Mouse (Mus musculus) ES-E14 (cell line): Measurements from ENCODE around the gene Meis3. TPM values are rescaled to one million over a fixed set of nuclear protein-coding genes. Genes with fewer than 3 reads are reported as not detected.

Experiments
- DNase-seq: peaks from one replicate; pipeline ENCODE4 v3.0.0-alpha.2; 2013; ENCODE audit warnings: low read depth, low spot score
- H3K27ac ChIP-seq: 2 replicates; pipeline ENCODE4 v1.5.1; 2012; ENCODE audit warnings: low read depth, mild to moderate bottlenecking, low read length, moderate library complexity, mixed read lengths; ENCODE audit not compliant: poor library complexity, insufficient read depth, severe bottlenecking
- H3K36me3 ChIP-seq: 2 replicates; pipeline ENCODE4 v1.6.1; 2012; ENCODE audit warnings: mild to moderate bottlenecking, low read length, moderate library complexity, mixed read lengths; ENCODE audit not compliant: control insufficient read depth, poor library complexity, insufficient read depth, severe bottlenecking
- H3K4me1 ChIP-seq, 2 experiments: fragments of 150-350 bp in 1 of 2; sonication (generic) in 1 of 2; 2 replicates each; pipeline ENCODE4 v1.6.1; 2012; ENCODE audit warnings: low read length in 2 of 2, mild to moderate bottlenecking in 1 of 2, mixed read lengths in 1 of 2; ENCODE audit not compliant: control insufficient read depth in 2 of 2, insufficient read depth in 2 of 2, poor library complexity in 1 of 2
- H3K4me3 ChIP-seq, 2 experiments: fragments of 150-350 bp in 1 of 2; sonication (generic) in 1 of 2; 2 replicates each; pipeline ENCODE4 v1.5.1; 2012; ENCODE audit warnings: low read length in 2 of 2, low read depth in 1 of 2, mild to moderate bottlenecking in 1 of 2, mixed read lengths in 1 of 2; ENCODE audit not compliant: insufficient read depth in 1 of 2, poor library complexity in 1 of 2, severe bottlenecking in 1 of 2
- H3K9ac ChIP-seq: 2 replicates; pipeline ENCODE4 v1.6.1; 2012; ENCODE audit warnings: low read depth, mild to moderate bottlenecking, low read length, mixed read lengths; ENCODE audit not compliant: poor library complexity, insufficient read depth, severe bottlenecking
- H3K9me3 ChIP-seq: fragments of 150-350 bp; sonication (generic); 2 replicates; pipeline ENCODE4 v1.6.1; 2012; ENCODE audit warnings: low read depth, mild to moderate bottlenecking, low read length; ENCODE audit not compliant: control insufficient read depth, insufficient read depth
- CHD2 ChIP-seq: IDR thresholded peaks from 2 replicates; pipeline ENCODE4 v1.6.1; 2014; ENCODE audit warnings: mild to moderate bottlenecking, low read depth, low read length, inconsistent platforms
- HCFC1 ChIP-seq: IDR thresholded peaks from 2 replicates; pipeline ENCODE4 v1.6.1; 2012; ENCODE audit warnings: low read length, inconsistent platforms, borderline replicate concordance; ENCODE audit not compliant: insufficient read depth
- MAFK ChIP-seq: IDR thresholded peaks from 2 replicates; pipeline ENCODE4 v1.6.1; 2014; ENCODE audit warnings: mild to moderate bottlenecking, low read depth, low read length, inconsistent platforms; ENCODE audit not compliant: insufficient read depth
- ZC3H11A ChIP-seq: IDR thresholded peaks from 2 replicates; pipeline ENCODE4 v1.6.1; 2012; ENCODE audit warnings: low read depth, mild to moderate bottlenecking, inconsistent platforms, low read length, borderline replicate concordance
- ZNF384 ChIP-seq: IDR thresholded peaks from 2 replicates; pipeline ENCODE4 v1.6.1; 2012; ENCODE audit warnings: low read depth, low read length, inconsistent platforms
- in situ Hi-C, 2 experiments: fragments of 600-800 bp; cut with MboI; formaldehyde crosslinking; loops; one replicate each; pipeline ENCODE4 v1.15.1; 2025; ENCODE audit warnings: low sequenced_read_pairs in 2 of 2, inconsistent platforms in 1 of 2; ENCODE audit not compliant: unreplicated experiment in 2 of 2
- total RNA-seq: library from RNA; depleted of rRNA; stranded (reverse); fragments of 300-350 nt; gene quantifications from 2 replicates; pipeline ENCODE4 v1.2.3, GENCODE M21; 2012; rRNA removed

The Meis3 gene
- total RNA-seq, 1 experiment: 3.8 TPM

- Histone ChIP-seq H3K36me3 (peaks cover 4% of the 10 kb centered on the region; the same call in 1 of the 2 replicates), H3K4me3 (no peak overlapping the region), H3K9me3 (no peaks in the 10 kb centered on the region), H3K4me1 (peaks cover 0 to 4% of the 10 kb centered on the region in 2 experiments; a peak in 1 of 4 replicates), H3K9ac (no peak overlapping the region), H3K27ac (no peak overlapping the region)
- in situ Hi-C loops: no loop called here
- no peak for DNase-seq
- TF ChIP-seq ZNF384 (no peak), CHD2 (no peak), MAFK (no peak), ZC3H11A (no peak), HCFC1 (no peak)
These were observed 38.3 kb downstream of the Meis3 start for GRCm38 (mm10) chr7:16213196-16213595.

DNA sequence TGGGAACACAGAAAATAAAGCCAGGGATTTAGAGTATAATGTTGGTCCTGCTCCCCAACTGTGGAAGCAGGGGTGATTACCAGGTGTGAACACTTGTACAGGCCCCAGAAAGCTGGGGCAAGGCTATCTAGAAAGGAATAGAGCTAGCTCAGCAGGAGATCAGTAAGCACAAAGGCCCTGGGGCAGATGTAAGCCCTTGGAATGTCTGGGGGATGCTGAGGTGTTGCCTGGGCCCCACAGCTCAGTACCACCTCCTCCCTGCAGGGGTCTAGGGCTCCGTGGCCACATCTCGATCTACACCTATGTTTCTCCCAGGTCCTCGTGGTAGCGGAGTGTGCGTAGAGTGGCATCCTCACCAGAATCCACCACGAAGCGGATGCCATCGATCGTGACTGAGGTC is 39.1 kb downstream of the Meis3 start:
- H3K9ac ChIP-seq: no peak overlapping the region
- TF ChIP-seq ZC3H11A (no peak), HCFC1 (no peak), CHD2 (no peak), ZNF384 (no peak), MAFK (no peak)
- H3K9me3 ChIP-seq: no peaks in the 10 kb centered on the region
- H3K27ac ChIP-seq: no peak overlapping the region
- no peak overlapping the region for H3K4me3 ChIP-seq
- no peak for DNase-seq
- peaks cover 4% of the 10 kb centered on the region; the same call in 1 of the 2 replicates for H3K36me3 ChIP-seq
- in situ Hi-C loops: no loop called here
- H3K4me1 ChIP-seq: peaks cover 0 to 4% of the 10 kb centered on the region in 2 experiments; a peak in 1 of 4 replicates

DNA sequence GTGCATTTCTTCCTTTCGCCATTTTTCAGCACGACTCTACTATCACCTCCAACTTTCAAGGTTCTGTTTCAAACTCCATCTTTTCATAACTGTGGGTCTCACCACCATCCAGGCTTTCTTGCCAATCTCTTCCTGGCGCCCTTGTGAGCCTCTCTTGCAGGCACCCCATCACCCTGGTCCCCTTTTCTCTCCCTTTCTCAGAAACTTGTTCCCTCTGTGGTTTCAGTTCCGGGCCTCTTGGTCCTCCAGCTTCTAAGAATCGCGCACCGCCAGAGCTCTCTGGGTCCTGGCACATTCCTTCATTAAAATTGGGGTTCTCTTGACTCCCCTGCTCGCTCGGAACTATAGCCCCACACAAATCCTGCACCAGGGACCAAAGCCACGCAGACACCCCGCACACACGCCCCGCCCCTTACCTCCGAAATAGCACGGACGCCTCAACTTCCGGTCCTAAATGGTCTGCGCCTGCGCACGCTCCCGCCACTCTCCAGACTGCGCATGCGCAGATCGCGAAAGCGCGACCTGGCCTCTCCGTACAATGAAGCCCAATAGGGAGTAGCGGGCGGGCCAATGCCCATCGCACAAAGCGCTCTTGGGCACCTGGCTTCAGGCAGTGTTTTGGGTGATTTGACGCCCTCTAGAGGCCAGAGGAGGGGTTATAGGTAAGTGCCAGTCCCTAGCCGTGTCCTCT is 46.8 kb downstream of the Meis3 start, which contains the start of gene Dhx34:
Gene Dhx34 (minus strand): TSS at position 456 of the 691 bp plus-strand sequence.
- Histone ChIP-seq H3K9ac (peak within 1 kb of the TSS; percentile 72), H3K4me1 (no peaks in the 10 kb centered on the region), H3K4me3 (peak within 1 kb of the TSS; percentile 60 to 69), H3K9me3 (no peaks in the 10 kb centered on the region), H3K27ac (no peak within 1 kb of the TSS), H3K36me3 (no peaks in the 10 kb centered on the region)
- peak; percentile 59; the same call in 1 of the 2 replicates for TF ChIP-seq HCFC1
- TF ChIP-seq ZC3H11A: no peak
- in situ Hi-C loops: no loop called here
- DNase-seq: peak; percentile 98

DNA sequence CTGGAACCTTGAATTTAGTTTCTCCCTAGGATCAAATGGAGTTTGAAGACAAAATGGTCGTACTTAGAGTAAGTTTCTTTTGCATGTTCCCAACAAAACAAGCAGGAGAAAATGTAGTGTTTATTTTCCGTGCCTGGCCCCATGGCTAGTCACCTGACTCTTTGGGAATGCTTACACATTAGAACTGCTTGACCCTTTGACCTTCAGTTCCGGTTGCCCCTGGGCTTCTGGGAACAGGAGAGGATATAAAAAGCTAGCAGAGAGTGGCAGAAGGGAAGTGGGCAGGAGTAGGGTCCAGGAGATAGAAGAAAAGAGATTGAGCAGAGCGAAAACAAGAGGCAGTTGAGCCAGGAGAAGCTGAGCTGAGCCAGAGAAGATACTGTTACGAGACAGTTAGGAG is 55.0 kb downstream of the Meis3 start:
- DNase-seq: peak; percentile 42
- H3K4me3 ChIP-seq: no peak overlapping the region
- H3K9me3 ChIP-seq: no peaks in the 10 kb centered on the region
- peaks cover 2 to 4% of the 10 kb centered on the region in 2 experiments; a peak in 2 of 4 replicates for H3K4me1 ChIP-seq
- in situ Hi-C loops: no loop called here
- H3K27ac ChIP-seq: no peak overlapping the region
- H3K36me3 ChIP-seq: no peaks in the 10 kb centered on the region
- H3K9ac ChIP-seq: no peak overlapping the region
- TF ChIP-seq CHD2: no peak
- peak; percentile 77 for TF ChIP-seq MAFK

Other genes with a start within 250 kb of the Meis3 start
- 212 and 220 TPM in 2 replicates for gene Nop53, start 229.0 kb upstream of the Meis3 start, total RNA-seq
- 3.8 and 6.8 TPM in 2 replicates for gene Ehd2, start 207.5 kb upstream of the Meis3 start, total RNA-seq
- gene Bicra, start 127.2 kb upstream of the Meis3 start, total RNA-seq: 3.5 and 3.6 TPM in 2 replicates
- 0.36 and 0.53 TPM in 2 replicates for gene Zfp541, start 113.3 kb upstream of the Meis3 start, total RNA-seq
- 99.5 and 103 TPM in 2 replicates for gene Napa, start 76.6 kb upstream of the Meis3 start, total RNA-seq
- 15.4 and 20.0 TPM in 2 replicates for gene Kptn, start 55.2 kb upstream of the Meis3 start, total RNA-seq
- gene Slc8a2, start 45.3 kb upstream of the Meis3 start, total RNA-seq: 3.1 and 7.8 TPM in 2 replicates
- gene Dhx34, start 46.9 kb downstream of the Meis3 start, total RNA-seq: 8.6 and 11.0 TPM in 2 replicates
- 0.05 and 0.13 TPM in 2 replicates for gene C5ar2, start 69.1 kb downstream of the Meis3 start, total RNA-seq
- not detected in 2 replicates for gene C5ar1, start 84.5 kb downstream of the Meis3 start, total RNA-seq
- gene Inafm1, start 98.5 kb downstream of the Meis3 start, total RNA-seq: 2.1 TPM in 2 replicates
- 53.9 and 70.3 TPM in 2 replicates for gene Ccdc9, start 111.7 kb downstream of the Meis3 start, total RNA-seq
- 21.9 and 34.9 TPM in 2 replicates for gene Bbc3, start 133.3 kb downstream of the Meis3 start, total RNA-seq
- gene Sae1, start 212.7 kb downstream of the Meis3 start, total RNA-seq: 163 and 213 TPM in 2 replicates
- 43.7 and 43.9 TPM in 2 replicates for gene Zc3h4, start 225.8 kb downstream of the Meis3 start, total RNA-seq